Mouse (Mus musculus): Measurements from ENCODE around the gene Pamr1.

Pamr1 gene

GRCm38 (mm10) chr2:102598911-102599721, 49.3 kb downstream of the Pamr1 start:
- DNase-seq (ENCODE audit: low spot score in 2 of 2): peak; percentile 78 to 87

GRCm38 (mm10) chr2:102600516-102600915, 50.7 kb downstream of the Pamr1 start:
- no peak for DNase-seq (ENCODE audit: low spot score in 2 of 2)

GRCm38 (mm10) chr2:102610485-102610884, 60.7 kb downstream of the Pamr1 start:
- no peak for DNase-seq (ENCODE audit: low spot score in 2 of 2)

- DNase-seq (ENCODE audit: low spot score in 2 of 2): no peak
Observed at GRCm38 (mm10) chr2:102616637-102617036, 66.8 kb downstream of the Pamr1 start.

- peak; percentile 61 to 71 for DNase-seq (ENCODE audit: low spot score in 2 of 2)
Observed at GRCm38 (mm10) chr2:102620744-102621429, 71.1 kb downstream of the Pamr1 start.

GRCm38 (mm10) chr2:102622176-102622575, 72.4 kb downstream of the Pamr1 start:
- DNase-seq (ENCODE audit: low spot score in 2 of 2): no peak

- no peak for DNase-seq (ENCODE audit: low spot score in 2 of 2)
Observed at GRCm38 (mm10) chr2:102622943-102623342, 73.1 kb downstream of the Pamr1 start.

- DNase-seq (ENCODE audit: low spot score in 2 of 2): peak in 1 of 2 experiments; percentile 51
Observed at GRCm38 (mm10) chr2:102624538-102624937, 74.7 kb downstream of the Pamr1 start.

- DNase-seq (ENCODE audit: low spot score in 2 of 2): peak in 1 of 2 experiments; percentile 36
Observed at GRCm38 (mm10) chr2:102632361-102632760, 82.5 kb downstream of the Pamr1 start.

- DNase-seq (ENCODE audit: low spot score in 2 of 2): peak in 1 of 2 experiments; percentile 31
Observed at GRCm38 (mm10) chr2:102634010-102634409, 84.2 kb downstream of the Pamr1 start.

- DNase-seq (ENCODE audit: low spot score in 2 of 2): peak in 1 of 2 experiments; percentile 50
Observed at GRCm38 (mm10) chr2:102635523-102636060, 85.8 kb downstream of the Pamr1 start.

GRCm38 (mm10) chr2:102636116-102636600, 86.3 kb downstream of the Pamr1 start:
- peak; percentile 38 to 47 for DNase-seq (ENCODE audit: low spot score in 2 of 2)

GRCm38 (mm10) chr2:102638140-102638539, 88.3 kb downstream of the Pamr1 start:
- DNase-seq (ENCODE audit: low spot score in 2 of 2): peak in 1 of 2 experiments; percentile 13

GRCm38 (mm10) chr2:102638690-102639089, 88.9 kb downstream of the Pamr1 start:
- DNase-seq (ENCODE audit: low spot score in 2 of 2): no peak

- DNase-seq (ENCODE audit: low spot score in 2 of 2): peak; percentile 77 to 82
Observed at GRCm38 (mm10) chr2:102648845-102649500, 99.2 kb downstream of the Pamr1 start.

- no peak for DNase-seq (ENCODE audit: low spot score in 2 of 2)
Observed at GRCm38 (mm10) chr2:102650322-102650721, 100.5 kb downstream of the Pamr1 start.

- no peak for DNase-seq (ENCODE audit: low spot score in 2 of 2)
Observed at GRCm38 (mm10) chr2:102655966-102656725, 106.3 kb downstream of the Pamr1 start.

GRCm38 (mm10) chr2:102657726-102658125, 107.9 kb downstream of the Pamr1 start:
- peak; percentile 73 to 80 for DNase-seq (ENCODE audit: low spot score in 2 of 2)

GRCm38 (mm10) chr2:102658163-102658660, 108.4 kb downstream of the Pamr1 start, which contains the start of gene Slc1a2:
Gene Slc1a2 (plus strand): TSS chr2:102658659.
- DNase-seq (ENCODE audit: low spot score in 2 of 2): peak; percentile 83 to 90

GRCm38 (mm10) chr2:102658661-102659520, 109.1 kb downstream of the Pamr1 start:
- peak; percentile 85 to 86 for DNase-seq (ENCODE audit: low spot score in 2 of 2)
